Mouse (Mus musculus) heart, postnatal 0 days (tissue): Measurements from ENCODE around the gene Usp4.

Experiments used
- CTCF ChIP-seq: IDR thresholded peaks from 2 replicates; pipeline ENCODE4 v1.5.1; 2016; ENCODE audit warnings: antibody characterized with exemption, control low read depth, low read depth
- EP300 ChIP-seq: IDR thresholded peaks from 2 replicates; pipeline ENCODE4 v1.6.1; 2016; ENCODE audit warnings: antibody characterized with exemption, low read depth

GRCm38 (mm10) chr9:108344471-108344870, 3.2 kb upstream of the Usp4 start:
- no peak for TF ChIP-seq CTCF
- no peak for TF ChIP-seq EP300
